Mouse (Mus musculus): Measurements from ENCODE around the gene Atp6v1g2. TPM values are rescaled to one million over a fixed set of nuclear protein-coding genes. Genes with fewer than 3 reads are reported as not detected.

The Atp6v1g2 gene
- total RNA-seq, 2 experiments from 2014 or later: 615 to 646 TPM

DNA sequence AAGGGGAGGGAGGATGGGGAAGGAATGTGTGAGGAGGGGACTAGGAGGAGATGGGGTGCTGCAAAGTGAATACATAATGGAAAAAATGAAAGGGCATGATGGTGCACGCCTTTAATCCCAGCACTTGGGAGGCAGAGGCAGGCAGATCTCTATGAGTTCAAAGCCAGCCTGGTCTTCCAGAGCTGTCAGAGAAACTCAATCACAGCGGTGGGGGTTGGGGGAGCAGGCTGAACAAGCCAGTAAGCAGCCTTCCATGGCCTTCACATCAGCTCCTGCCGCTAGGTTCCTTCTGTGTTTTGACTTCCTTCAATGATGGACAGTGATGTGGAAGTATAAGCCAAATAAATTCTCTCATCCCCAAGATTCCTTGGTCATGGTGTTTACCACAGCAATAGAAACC, 21.8 kb downstream of the Atp6v1g2 start:
- H3K27ac ChIP-seq: no peak overlapping the region
- TF ChIP-seq CTCF (conservative IDR thresholded peaks at IDR 0.05): no peak
- H3K4me3 ChIP-seq: no peak overlapping the region
- DNase-seq (ENCODE audit: low spot score in 2 of 2): no peak

DNA sequence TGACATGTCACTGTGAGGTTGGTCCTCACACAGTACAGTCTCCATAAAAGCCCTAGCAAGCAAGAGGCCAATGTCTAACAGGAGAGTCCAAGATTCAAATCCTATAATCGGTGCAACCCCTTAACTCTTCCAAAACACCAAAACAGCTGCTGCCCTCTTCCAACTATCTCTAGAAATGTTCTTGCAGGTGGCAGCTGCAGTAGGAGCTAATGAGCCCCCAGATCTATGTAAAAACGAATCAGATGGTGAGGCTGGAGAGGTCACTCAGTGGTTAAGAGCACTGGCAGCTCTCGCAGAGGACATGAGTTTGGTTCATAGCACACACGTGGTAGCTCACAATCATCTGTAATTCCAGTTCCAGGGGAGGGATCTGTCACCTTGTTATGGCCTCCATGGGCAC, 22.2 kb downstream of the Atp6v1g2 start:
- no peak overlapping the region for H3K4me3 ChIP-seq
- H3K27ac ChIP-seq: no peak overlapping the region
- no peak for DNase-seq (ENCODE audit: low spot score in 2 of 2)
- TF ChIP-seq CTCF (conservative IDR thresholded peaks at IDR 0.05): no peak

DNA sequence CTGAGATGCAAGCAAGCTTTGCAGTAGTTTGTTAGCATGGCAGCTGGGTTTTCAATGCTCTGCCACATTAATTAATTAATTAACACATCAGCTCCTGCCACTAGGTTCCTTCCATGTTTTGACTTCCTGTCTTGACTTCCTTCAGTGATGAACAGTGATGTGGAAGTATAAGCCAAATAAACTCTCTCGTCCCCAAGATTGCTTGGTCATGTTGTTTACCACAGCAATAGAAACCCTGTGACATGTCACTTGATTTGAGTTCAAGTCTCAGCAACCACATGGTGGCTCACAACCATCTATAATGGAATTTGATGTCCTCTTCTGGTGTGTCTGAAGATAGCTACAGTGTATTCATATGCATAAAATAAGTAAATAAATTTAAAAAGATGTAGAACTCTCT, 23.9 kb downstream of the Atp6v1g2 start:
- H3K27ac ChIP-seq: no peak overlapping the region
- no peak overlapping the region for H3K4me3 ChIP-seq
- no peak for TF ChIP-seq CTCF (conservative IDR thresholded peaks at IDR 0.05)
- DNase-seq (ENCODE audit: low spot score in 2 of 2): no peak

DNA sequence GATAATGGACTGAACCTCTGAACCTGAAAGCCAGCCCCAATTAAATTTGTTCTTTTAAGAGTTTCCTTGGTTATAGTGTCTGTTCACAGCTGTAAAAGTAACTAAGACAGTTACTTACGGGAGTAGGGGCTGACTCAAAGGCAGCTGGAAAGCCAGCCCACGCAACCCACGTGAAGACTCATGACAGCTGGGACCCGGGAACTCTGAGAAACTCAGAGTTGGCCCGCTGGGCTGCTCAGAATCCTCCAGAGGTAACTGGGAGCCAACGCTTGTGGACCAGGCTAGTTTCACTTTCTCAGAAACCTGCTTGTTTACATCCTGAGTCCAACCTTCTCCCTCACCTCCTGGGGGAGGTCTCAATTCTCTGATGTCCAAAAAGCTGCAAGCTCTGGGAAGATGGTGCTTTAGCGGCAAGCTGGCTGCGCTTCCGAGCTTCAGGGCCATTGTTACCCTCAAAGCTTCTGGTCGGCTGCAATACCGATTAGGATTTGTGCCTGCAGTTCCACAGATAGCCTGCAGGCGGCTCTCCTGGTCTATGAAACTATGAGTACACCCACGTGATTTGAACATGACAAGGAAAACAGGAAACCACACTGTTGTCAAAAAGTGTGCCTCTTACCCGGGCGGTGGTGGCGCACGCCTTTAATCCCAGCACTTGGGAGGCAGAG, 24.5 kb downstream of the Atp6v1g2 start:
- DNase-seq (ENCODE audit: low spot score in 2 of 2): peak; percentile 91 to 94
- peak overlapping the region; percentile 48 for H3K4me3 ChIP-seq
- peak overlapping the region; percentile 61; the same call in 1 of the 2 replicates for H3K27ac ChIP-seq
- peak; percentile 88 for TF ChIP-seq CTCF (conservative IDR thresholded peaks at IDR 0.05)

DNA sequence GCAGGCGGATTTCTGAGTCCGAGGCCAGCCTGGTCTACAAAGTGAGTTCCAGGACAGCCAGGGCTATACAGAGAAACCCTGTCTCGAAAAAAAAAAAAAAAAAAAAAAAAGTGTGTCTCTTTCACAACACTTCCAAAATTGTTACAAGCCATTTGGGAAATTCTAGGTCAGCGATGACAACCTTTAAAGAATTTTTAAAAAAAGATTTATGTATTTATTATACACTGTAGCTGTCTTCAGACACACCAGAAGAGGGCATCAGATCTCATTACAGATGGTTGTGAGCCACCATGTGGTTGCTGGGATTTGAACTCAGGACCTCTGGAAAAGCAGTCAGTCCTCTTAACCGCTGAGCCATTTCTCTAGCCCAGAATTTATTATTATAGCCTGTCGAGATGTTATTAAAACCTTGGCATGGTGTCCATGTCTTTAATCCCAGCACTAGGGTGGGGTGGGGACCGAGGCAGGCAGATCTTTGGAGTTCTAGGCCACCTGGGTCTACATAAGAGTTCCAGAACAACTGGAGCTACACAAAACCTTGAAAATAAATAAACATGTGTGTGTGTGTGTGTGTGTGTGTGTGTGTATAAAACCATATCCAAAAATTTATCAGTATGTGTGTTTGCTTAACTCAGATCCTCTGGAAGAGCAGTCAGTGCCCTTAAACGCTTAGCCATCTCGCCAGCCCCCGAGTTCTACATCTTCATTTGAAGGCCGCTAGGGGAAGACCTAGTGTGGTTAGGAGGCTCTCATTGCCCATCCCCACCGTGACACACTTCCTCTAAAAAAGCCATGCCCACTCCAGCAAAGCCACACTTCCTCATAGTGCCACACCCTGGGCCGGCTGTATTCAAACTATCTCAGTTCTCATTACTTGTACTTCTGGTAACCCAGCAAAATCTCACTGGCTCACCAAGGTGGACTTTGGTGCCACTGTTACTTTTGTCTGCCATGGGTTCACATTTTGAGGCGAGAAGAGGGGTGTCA, 25.3 kb downstream of the Atp6v1g2 start:
- DNase-seq (ENCODE audit: low spot score in 2 of 2): no peak
- 0 out of 2 replicates have a peak, but pooled peaks have one; percentile 3 for TF ChIP-seq CTCF (conservative IDR thresholded peaks at IDR 0.05)
- H3K27ac ChIP-seq: no peak overlapping the region
- H3K4me3 ChIP-seq: no peak overlapping the region

DNA sequence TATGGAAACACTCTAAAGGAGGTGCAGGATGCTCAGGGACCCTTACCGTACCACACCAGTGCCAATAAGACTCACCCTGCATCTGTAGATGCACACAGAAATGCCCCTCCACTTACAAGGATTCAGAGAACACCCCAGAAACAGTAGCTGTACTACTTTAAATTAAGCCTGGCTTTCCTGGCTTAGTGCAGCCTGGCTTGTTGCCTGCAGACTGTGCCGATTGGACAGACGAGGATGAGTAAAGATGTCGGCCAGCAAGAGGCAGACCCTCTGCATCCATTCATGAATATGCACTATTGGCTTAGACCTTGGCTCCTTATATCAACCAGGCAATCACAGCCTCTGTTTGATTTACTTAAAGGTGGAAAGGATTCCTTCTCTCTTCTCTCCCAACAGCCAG, 26.2 kb downstream of the Atp6v1g2 start:
- Histone ChIP-seq H3K4me3 (no peak overlapping the region), H3K27ac (no peak overlapping the region)
- TF ChIP-seq CTCF (conservative IDR thresholded peaks at IDR 0.05): no peak
- no peak for DNase-seq (ENCODE audit: low spot score in 2 of 2)

DNA sequence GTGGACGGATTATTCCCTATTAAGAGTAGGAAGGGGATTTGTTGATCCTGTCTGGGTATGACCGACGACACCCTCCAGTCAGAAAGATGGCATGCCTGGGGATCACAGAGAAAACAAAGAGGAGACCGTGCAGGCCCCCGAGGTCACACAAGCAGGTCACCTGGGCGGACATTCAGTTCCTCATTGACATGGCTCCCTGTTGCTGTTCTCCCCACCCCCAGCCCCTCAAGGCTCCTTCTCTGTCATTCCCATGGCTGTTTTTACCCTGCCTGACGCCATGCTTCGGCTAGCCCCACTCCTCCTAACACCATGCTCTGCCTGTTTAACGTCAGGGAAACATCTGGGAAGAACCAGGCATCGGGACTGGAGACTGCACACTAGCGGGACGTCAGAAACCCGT, 28.2 kb downstream of the Atp6v1g2 start:
- H3K4me3 ChIP-seq: no peak overlapping the region
- no peak overlapping the region for H3K27ac ChIP-seq
- no peak for DNase-seq (ENCODE audit: low spot score in 2 of 2)
- TF ChIP-seq CTCF (conservative IDR thresholded peaks at IDR 0.05): no peak

DNA sequence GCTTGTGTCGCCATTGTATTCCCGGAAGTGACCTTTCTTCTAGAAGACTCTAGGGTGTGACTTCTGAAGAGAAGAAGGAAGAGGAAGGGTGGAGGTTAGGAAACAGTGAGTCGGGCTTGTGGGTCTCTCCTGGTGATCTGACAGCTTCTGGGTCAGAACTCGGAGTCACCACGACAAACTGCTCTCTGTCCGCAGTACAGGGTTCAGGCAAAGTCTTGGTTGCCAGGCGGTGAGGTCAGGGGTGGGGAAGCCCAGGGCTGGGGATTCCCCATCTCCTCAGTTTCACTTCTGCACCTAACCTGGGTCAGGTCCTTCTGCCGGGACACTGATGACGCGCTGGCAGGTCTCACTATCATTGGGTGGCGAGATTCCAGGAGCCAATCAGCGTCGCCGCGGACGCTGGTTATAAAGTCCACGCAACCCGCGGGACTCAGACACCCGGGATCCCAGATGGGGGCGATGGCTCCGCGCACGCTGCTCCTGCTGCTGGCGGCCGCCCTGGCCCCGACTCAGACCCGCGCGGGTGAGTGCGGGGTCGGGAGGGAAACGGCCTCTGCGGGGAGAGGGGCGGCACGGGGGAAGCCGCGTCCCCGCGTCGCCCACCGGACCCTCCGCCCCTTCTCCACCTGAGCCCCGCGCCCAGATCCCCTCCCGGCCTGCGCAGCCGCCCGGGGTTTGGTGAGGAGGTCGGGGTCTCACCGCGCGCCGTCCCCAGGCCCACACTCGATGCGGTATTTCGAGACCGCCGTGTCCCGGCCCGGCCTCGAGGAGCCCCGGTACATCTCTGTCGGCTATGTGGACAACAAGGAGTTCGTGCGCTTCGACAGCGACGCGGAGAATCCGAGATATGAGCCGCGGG, 29.4 kb downstream of the Atp6v1g2 start, which contains the start of gene H2-D1:
Gene H2-D1, plus strand, starts transcription at position 67 of the 859 bp plus-strand sequence.
- peak; percentile 94 to 99 for DNase-seq (ENCODE audit: low spot score in 2 of 2)
- no peak for TF ChIP-seq CTCF (conservative IDR thresholded peaks at IDR 0.05)
- H3K27ac ChIP-seq: peak within 1 kb of the TSS; percentile 10; the same call in 1 of the 2 replicates
- H3K4me3 ChIP-seq: peak within 1 kb of the TSS; percentile 61

DNA sequence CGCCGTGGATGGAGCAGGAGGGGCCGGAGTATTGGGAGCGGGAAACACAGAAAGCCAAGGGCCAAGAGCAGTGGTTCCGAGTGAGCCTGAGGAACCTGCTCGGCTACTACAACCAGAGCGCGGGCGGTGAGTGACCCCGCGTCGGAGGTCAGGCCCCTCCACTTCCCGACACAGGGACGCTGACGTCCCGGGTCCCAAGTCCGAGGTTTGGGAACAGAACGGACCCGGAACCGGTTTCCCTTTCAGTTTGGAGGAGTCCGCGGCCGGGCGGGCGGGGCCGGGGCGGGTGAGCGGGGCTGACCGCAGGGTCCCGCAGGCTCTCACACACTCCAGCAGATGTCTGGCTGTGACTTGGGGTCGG, 30.0 kb downstream of the Atp6v1g2 start:
- Histone ChIP-seq H3K4me3 (peak overlapping the region; percentile 61), H3K27ac (peak overlapping the region; percentile 10; the same call in 1 of the 2 replicates)
- no peak for DNase-seq (ENCODE audit: low spot score in 2 of 2)
- no peak for TF ChIP-seq CTCF (conservative IDR thresholded peaks at IDR 0.05)

DNA sequence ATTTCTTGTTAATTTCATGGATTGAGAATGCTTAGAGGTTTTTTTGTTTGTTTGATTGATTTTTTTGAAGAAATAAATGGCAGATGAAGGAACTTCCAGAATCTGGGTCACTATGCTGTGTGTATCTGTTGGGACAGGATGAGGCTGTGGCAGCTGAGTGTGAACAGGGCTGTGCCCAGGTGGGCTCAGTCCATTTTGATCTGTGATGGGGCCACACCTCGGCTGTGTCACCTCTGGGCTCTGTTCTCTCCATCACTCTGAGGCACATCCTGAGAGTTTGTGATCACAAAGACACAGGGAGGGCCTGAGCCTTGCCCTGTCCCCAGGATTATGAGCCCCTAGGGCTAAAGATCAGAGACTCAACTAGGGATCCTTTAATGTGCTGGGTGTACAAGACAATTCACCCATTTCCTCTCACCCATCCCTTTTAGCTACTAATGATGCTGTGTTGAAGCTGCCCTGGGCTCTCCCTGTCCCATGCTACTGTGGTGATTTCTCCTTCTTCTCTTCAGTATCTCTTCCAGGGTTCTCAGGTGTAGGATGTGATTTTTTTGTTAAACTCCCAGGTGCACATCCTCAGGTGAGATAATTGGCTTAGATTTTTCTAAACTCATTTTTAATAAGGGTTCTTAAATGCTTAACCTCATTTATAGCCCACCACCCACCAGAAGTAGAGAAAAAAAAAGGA, 34.1 kb downstream of the Atp6v1g2 start:
- TF ChIP-seq CTCF (conservative IDR thresholded peaks at IDR 0.05): no peak
- H3K4me3 ChIP-seq: no peak overlapping the region
- H3K27ac ChIP-seq: no peak overlapping the region
- DNase-seq (ENCODE audit: low spot score in 2 of 2): no peak

DNA sequence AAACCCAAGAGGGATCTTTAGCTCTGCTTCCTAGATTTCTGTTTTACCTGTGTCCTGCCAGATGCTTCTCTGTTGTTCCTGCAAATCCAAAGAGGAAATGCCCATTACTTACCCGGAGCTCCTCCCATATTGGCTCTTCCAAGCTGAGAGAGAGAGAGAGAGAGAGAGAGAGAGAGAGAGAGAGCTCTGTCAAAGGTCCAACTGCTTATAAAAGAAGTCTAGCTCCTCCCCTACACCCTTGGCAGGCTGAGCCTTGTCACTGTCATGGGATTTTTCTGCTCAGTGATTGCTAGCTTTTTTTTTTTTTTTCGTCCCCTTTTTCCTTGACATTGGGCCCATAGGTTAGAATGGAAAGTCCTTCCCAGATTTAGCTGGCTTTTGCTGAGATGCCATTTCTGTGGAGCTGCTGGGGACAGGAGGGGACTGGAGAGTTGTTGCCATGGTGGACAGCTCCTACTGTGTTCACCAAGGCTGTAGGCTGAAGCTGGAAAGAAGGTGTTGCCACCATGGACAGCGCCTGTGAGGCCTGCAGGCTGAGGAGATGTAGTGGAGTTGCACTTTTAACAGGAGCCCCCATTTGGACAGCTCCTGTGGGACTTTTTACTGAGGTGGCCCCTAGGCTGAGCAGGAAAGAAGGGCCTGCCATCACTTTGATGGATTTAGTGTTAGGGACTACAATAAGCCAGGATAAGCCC, 36.3 kb downstream of the Atp6v1g2 start:
- TF ChIP-seq CTCF (conservative IDR thresholded peaks at IDR 0.05): no peak
- Histone ChIP-seq H3K27ac (no peak overlapping the region), H3K4me3 (no peak overlapping the region)
- no peak for DNase-seq (ENCODE audit: low spot score in 2 of 2)
